Mouse (Mus musculus): ENCODE measurements around the gene Olfr1392.

GRCm38 (mm10) chr11:49266671-49267070, 18.4 kb upstream of the Olfr1392 start:
- TF ChIP-seq CTCF (IDR thresholded peaks at IDR 0.05; ENCODE audit: low read depth) (no peak), EP300 (IDR thresholded peaks at IDR 0.05; ENCODE audit: low read depth) (no peak)

Measured in liver, embryonic 14.5 days (tissue).